Mouse (Mus musculus) heart, postnatal 0 days (tissue): ENCODE data around the gene Dcaf11.

Experiments used
- CTCF ChIP-seq: IDR thresholded peaks from 2 replicates; pipeline ENCODE4 v1.5.1; 2016; ENCODE audit warnings: antibody characterized with exemption, control low read depth, low read depth
- EP300 ChIP-seq: IDR thresholded peaks from 2 replicates; pipeline ENCODE4 v1.6.1; 2016; ENCODE audit warnings: antibody characterized with exemption, low read depth

DNA sequence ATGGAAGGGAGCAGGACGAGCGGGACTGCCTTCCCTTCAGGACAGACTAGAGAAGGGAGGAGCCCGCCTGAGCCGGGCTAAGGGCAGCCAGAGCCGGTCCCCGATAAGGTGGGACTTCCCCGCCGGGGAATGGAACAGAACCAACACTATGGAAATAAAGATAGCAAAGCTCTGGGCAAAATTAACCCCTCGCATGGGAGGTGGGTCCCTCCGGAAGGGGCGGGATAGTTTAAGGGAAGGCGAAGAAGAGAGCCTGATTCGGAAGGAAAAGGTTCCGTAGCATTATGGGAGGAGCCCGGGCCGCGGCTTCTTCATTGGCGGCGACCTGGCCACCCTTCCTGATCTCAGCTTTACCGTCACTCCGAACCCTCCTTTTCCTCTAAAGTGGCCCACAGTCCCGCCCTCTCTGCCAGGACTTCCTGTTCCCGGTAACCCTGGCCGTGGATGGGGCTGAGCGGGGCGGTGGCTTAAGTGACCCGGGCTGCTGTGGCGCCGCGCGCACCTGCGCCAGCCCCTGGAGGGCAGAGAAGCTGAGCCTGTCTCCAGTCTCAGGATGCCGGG is 31.6 kb downstream of the Dcaf11 start, which contains the start of gene Rnf31:
- TF ChIP-seq CTCF: no peak
- peak; percentile 82; the same call in 1 of the 2 replicates for TF ChIP-seq EP300
